Mouse (Mus musculus): ENCODE results near the gene Fbxl17.

Fbxl17 gene

DNA sequence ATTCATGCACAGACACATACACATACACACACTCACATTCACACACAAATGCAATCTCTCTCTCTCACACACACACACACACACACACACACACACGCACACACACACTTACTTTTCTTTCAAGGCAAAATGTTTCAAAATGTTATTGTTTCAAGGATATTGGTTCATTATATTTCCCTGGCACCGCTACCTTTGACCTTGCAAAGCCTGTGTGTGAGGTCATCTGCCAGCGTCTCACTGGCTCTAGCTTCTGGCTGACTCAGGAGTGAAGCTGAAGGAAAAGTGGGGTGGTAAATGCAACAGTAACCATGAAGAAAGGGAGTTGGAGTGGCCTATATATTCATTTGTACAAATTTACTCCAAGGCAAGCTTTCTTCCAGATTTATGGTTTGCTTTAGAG lies 442.8 kb downstream of the Fbxl17 start:
- no peak for DNase-seq (ENCODE audit: low spot score in 2 of 2)

DNA sequence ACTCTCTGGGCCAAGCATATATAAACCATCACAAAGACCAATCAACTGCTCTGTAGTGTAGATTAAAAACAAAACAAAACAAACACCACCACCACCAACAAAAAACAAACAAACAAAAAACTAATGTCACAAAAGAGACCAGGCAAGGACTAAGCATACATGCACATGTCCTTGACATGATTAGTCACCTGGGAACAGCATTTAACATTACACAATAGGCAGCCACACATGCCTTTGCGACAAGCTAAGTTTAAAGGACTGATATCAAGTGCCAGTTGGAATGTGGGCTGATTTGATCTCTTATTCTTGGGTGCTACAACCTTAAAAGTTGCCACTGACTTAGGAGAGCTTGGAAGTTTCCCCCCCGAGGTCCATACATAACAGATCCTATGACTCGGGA lies 446.5 kb downstream of the Fbxl17 start:
- no peak for DNase-seq (ENCODE audit: low spot score in 2 of 2)

- DNase-seq (ENCODE audit: low spot score in 2 of 2): no peak
Measured at GRCm38 (mm10) chr17:63046401-63046800, 453.4 kb downstream of the Fbxl17 start.

GRCm38 (mm10) chr17:63045297-63045696 lies 454.5 kb downstream of the Fbxl17 start:
- DNase-seq (ENCODE audit: low spot score in 2 of 2): no peak

DNA sequence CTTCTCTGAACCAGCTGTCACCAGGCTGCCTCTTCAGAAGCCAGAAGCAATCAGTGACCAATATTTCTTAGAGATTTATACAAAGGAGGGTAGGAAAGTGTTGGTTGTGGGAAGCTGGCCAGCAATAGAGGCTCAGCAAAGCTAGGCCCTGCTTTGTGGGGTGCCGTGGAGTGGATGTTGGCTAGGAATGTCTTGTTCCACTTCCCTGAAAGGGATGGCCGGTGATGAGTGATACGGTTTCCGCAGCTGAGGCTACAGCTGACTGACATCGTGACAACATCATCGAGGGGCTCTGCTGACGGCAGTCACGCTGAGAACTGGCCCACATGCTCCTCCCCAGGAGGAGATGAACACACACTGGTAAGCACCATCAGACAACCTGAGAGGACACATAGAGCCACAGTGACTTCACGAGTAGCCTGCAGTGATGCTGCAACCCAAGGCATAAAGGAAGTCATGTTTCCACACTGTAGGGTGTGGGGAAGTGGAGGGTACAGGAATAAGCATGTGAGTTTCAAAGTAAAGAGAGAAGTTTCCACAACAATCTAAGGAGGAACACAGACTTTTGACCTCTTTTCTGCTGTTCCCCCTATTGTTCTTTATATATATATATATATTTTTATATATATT lies 456.7 kb downstream of the Fbxl17 start:
- no peak for DNase-seq (ENCODE audit: low spot score in 2 of 2)

- DNase-seq (ENCODE audit: low spot score in 2 of 2): no peak
Measured at GRCm38 (mm10) chr17:63037562-63037961, 462.3 kb downstream of the Fbxl17 start.

GRCm38 (mm10) chr17:63033141-63033540 lies 466.7 kb downstream of the Fbxl17 start:
- DNase-seq (ENCODE audit: low spot score in 2 of 2): no peak

DNA sequence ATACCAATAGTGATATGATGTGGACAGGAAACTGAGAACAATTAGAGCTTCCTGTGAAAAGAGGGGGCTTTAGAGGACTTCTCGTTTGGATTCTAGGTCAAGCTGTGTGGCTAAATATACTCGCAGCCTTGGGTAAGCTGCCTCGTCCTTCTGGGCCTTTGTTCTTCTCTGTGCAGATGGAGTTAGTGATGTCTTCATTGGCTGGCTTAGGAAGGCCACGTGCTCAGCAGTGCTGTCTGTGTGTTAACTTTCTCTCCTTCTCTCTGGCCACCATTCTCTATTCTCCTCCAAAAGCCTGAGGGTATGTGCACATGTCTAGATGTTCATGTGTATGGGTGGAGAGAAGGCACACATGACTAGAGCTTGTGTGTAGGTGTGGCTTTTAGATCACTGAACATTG lies 470.7 kb downstream of the Fbxl17 start:
- no peak for DNase-seq (ENCODE audit: low spot score in 2 of 2)

DNA sequence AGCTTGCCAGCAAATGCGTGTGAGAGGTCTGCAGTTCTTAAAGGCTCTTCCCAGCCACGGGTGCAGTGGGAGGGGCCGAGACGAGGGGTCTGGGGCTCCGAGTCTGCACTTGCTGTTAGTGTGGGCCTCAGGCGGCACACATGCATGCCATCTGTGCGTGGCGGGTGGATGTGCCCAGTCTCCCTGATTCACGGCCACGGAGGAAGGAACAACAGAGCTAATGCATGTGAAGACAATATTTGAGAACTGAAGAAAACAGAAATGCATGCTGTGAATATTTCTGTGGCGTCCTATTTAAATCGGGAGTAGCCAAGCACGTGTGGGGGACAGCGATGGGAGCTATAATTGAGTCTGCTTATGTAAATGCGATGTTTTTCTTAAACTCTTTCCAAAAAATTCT lies 474.6 kb downstream of the Fbxl17 start:
- DNase-seq (ENCODE audit: low spot score in 2 of 2): no peak

DNA sequence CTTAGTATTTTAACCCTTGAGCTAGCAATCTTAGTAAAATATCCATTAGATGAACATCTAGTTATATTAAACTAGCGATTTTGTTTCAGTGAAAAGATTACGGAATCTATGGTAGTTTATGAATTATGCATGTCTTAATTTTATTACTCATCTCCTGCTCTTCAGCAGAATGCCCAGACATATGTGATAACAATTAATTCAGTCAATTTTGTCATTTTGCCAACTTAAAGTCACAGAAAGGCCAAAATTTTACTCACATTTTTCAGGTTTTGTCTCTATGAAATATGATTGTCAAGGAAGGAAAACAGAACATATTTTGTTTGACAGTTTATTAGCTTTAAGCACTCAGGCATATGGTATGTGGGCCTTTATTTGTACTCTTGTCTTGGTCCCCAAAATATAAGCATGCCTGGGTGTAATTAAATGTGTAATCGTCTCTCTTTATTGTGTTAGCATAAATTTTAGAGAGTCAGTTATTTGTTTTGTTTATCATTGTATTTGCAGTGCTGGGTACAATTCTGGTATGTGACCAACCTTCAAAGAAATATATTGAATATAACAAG lies 482.1 kb downstream of the Fbxl17 start:
- no peak for DNase-seq (ENCODE audit: low spot score in 2 of 2)

GRCm38 (mm10) chr17:63012571-63012923 lies 487.3 kb downstream of the Fbxl17 start:
- DNase-seq (ENCODE audit: low spot score in 2 of 2): no peak

DNA sequence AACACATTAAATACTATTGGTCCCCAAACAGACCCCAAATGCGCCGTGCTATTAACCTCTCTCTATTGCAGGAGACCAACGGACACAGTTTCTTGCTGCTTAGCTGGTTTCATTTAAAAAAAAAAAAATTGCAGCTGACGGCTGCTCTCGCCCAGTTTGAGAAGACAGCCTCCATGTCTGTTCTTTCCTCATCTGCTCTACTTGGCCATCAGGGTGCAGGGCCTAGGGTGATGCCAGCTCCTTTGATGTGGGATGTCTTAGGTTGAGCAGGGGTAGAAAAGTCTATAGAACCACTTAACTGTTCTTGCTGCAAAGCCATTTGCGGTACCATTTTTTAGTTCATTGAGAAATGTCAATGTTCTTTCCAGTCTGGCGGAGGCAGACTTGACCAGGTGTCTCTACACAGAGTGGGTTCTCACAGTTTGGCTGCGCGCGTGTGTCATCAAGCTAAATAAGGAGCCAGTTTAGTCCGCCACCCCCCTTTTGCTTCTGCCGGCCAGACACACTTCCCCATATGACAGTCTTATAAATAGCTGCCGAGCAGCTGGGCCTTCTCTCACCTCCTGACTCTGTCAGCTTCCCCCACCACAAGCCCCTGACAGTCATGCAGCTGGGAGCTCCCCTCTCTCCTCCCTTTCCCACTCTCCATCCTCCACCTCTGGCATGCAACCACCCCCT lies 487.8 kb downstream of the Fbxl17 start:
- no peak for DNase-seq (ENCODE audit: low spot score in 2 of 2)

DNA sequence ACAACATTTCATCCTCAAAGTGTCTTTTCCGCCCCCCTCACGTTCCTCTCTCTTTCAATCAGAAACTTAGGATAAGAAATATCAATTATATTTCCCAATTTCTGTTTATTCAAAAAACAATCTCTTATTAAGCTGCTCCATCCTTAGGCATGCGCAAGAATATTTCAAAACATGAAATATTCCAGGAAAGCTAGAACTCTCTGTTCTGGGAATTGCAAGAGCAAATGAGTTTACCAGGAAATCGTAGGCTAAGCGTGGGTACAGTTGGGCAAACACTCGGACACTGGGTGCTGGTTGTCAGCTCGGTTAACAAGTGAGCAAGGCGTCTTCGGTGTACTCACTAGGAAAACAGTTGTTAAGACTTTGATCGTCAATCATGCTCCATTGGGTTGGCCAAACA lies 489.0 kb downstream of the Fbxl17 start:
- DNase-seq (ENCODE audit: low spot score in 2 of 2): no peak

GRCm38 (mm10) chr17:63008788-63009187 lies 491.0 kb downstream of the Fbxl17 start:
- DNase-seq (ENCODE audit: low spot score in 2 of 2): no peak

GRCm38 (mm10) chr17:63008277-63008676 lies 491.5 kb downstream of the Fbxl17 start:
- peak in 1 of 2 experiments; percentile 35 for DNase-seq (ENCODE audit: low spot score in 2 of 2)

DNA sequence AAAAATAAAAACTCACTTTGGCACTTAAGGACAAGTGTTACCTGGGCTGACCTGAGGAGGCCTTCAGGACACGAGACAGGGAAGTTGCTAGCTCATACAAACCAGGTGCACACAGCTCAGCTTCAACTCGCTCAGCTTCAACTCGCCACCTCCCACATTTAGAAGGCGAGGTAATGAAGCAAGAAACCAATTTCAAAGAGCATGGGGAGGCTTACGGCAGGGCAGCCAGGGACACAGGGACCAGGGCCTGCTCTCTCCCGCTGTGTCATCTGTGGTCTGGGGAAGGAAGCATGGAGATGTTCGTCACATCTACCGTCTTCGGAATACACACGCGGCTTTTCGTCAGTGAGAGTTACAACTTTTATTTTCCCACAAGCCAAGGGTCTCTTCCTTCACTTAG lies 491.9 kb downstream of the Fbxl17 start:
- DNase-seq (ENCODE audit: low spot score in 2 of 2): no peak
